7 mouse cellular contexts compared by ENCODE assay signal in the genomic region with DNA sequence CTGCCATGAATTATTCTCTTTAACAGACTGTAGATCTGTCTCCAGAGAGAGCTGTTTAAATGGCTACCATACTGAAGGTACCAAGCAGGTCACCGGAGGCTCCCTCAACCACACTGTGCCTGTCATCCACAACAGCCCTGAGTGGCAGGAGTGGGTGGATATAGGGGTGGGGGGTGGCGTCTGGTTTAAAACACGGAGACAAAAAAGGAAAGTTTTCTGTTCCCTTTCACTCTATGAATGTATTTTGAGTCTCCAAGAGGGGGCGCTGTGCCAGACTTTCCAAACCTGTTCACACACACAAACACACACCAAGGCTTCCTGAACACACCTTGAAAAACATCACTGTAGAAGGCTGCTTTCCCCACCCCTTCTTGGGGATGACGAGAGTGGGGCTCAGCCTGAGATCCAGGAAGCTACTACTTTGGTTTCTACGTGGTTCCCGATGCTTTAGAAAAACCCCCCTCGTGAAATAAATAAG. TPM values are rescaled to one million over a fixed set of nuclear protein-coding genes. Genes with fewer than 3 reads are reported as not detected.
DNase-seq lines count a peak whose midpoint lies in the region; ATAC-seq and TF ChIP-seq lines count a peak whose summit lies in the region.

No protein-coding gene starts in this region.

- ATAC-seq in hindbrain, embryonic 15.5 days (ENCODE audit: low FRiP score, low read depth), result no peak
- ATAC-seq in neural tube, embryonic 12.5 days (ENCODE audit: low FRiP score, low read depth), result peak; percentile 48

- no peaks in the 10 kb centered on the region for H3K4me1 ChIP-seq in MEL (ENCODE audit: control insufficient read depth in 1 of 2, insufficient read depth in 2 of 2, low read length in 2 of 2)
- peaks cover 9% of the 10 kb centered on the region for H3K4me1 ChIP-seq in hindbrain, embryonic 15.5 days (replicated peaks)
- peaks cover 7% of the 10 kb centered on the region for H3K4me1 ChIP-seq in neural tube, embryonic 12.5 days

- no peak overlapping the region for H3K9ac ChIP-seq in MEL (ENCODE audit: control insufficient read depth, low read depth, low read length, poor library complexity, severe bottlenecking)
- H3K9ac ChIP-seq in hindbrain, embryonic 15.5 days, result 0 out of 2 replicates have a peak overlapping the region, but pooled peaks have one; percentile 31
- no peak overlapping the region for H3K9ac ChIP-seq in neural tube, embryonic 12.5 days

- H3K9me3 ChIP-seq in MEL (replicated peaks; ENCODE audit: insufficient read depth, low read length), result no peaks in the 10 kb centered on the region
- H3K9me3 ChIP-seq in hindbrain, embryonic 15.5 days, result no peaks in the 10 kb centered on the region
- H3K9me3 ChIP-seq in neural tube, embryonic 12.5 days, result no peaks in the 10 kb centered on the region

- no peak for TF ChIP-seq EP300 in MEL (IDR thresholded peaks at IDR 0.05; ENCODE audit: low read depth in 1 of 2, low read length in 2 of 2)

- no peak overlapping the region; the same call in 1 of the 2 replicates for H3K4me2 ChIP-seq in hindbrain, embryonic 15.5 days
- H3K4me2 ChIP-seq in neural tube, embryonic 12.5 days (replicated peaks), result no peak overlapping the region

- H3K27ac ChIP-seq in MEL (ENCODE audit: control insufficient read depth, low read depth, low read length), result no peak overlapping the region
- H3K27ac ChIP-seq in hindbrain, embryonic 15.5 days (replicated peaks), result no peak overlapping the region
- H3K27ac ChIP-seq in neural tube, embryonic 12.5 days, result no peak overlapping the region

- WGBS in hindbrain, embryonic 15.5 days, result 65% methylated on average over 8 of the region's 8 CpGs
- WGBS in neural tube, embryonic 12.5 days, result 71% methylated on average over 8 of the region's 8 CpGs

- H3K27me3 ChIP-seq in MEL (ENCODE audit: control insufficient read depth in 1 of 2, insufficient read depth in 2 of 2, low read length in 2 of 2), result no peaks in the 10 kb centered on the region
- no peaks in the 10 kb centered on the region for H3K27me3 ChIP-seq in hindbrain, embryonic 15.5 days
- no peaks in the 10 kb centered on the region for H3K27me3 ChIP-seq in neural tube, embryonic 12.5 days (replicated peaks)

- TF ChIP-seq CTCF in MEL (IDR thresholded peaks at IDR 0.05 in 2 of 3, conservative IDR thresholded peaks at IDR 0.05 in 1 of 3; ENCODE audit: control insufficient read depth in 1 of 3, insufficient read depth in 1 of 3, low read depth in 2 of 3, low read length in 3 of 3, poor library complexity in 1 of 3, severe bottlenecking in 1 of 3), result peak; percentile 23 to 53 (median 32); a peak in 5 of 6 replicates

- DNase-seq in layer of hippocampus, postnatal 10 days (ENCODE audit: low spot score in 2 of 2), result peak; percentile 50 to 54
- no peak for DNase-seq in layer of hippocampus, postnatal 36 days
- peak; percentile 16 for DNase-seq in MEL (ENCODE audit: low read depth, low spot score)
- peak; percentile 68 to 79 for DNase-seq in cerebellum, postnatal 10 days
- DNase-seq in urinary bladder, postnatal 25 days (ENCODE audit: low spot score), result no peak

- H3K36me3 ChIP-seq in MEL (ENCODE audit: control insufficient read depth in 1 of 2, insufficient read depth in 2 of 2, low read length in 2 of 2), result no peaks in the 10 kb centered on the region
- peaks cover 4% of the 10 kb centered on the region; the same call in 1 of the 2 replicates for H3K36me3 ChIP-seq in hindbrain, embryonic 15.5 days
- H3K36me3 ChIP-seq in neural tube, embryonic 12.5 days, result 0 out of 2 replicates have a peak, but pooled peaks cover 7% of the 10 kb centered on the region

- H3K79me2 ChIP-seq in MEL (ENCODE audit: control insufficient read depth, insufficient read depth, low read length, poor library complexity), result no peaks in the 10 kb centered on the region

- peak; percentile 16 for TF ChIP-seq RAD21 in MEL (IDR thresholded peaks at IDR 0.05; ENCODE audit: low read depth, low read length)

- no peak overlapping the region for H3K4me3 ChIP-seq in MEL (ENCODE audit: control insufficient read depth in 1 of 2, insufficient read depth in 1 of 2, low read depth in 2 of 2, low read length in 2 of 2)
- H3K4me3 ChIP-seq in hindbrain, embryonic 15.5 days, result no peak overlapping the region
- H3K4me3 ChIP-seq in neural tube, embryonic 12.5 days, result no peak overlapping the region

- no peak for TF ChIP-seq POLR2A in MEL (IDR thresholded peaks at IDR 0.05; ENCODE audit: control insufficient read depth in 1 of 2, insufficient read depth in 1 of 2, low read depth in 1 of 2, low read length in 2 of 2, poor library complexity in 1 of 2)

TF ChIP-seq in MEL, 35 proteins besides CTCF, POLR2A, EP300 and RAD21:
- TF ChIP-seq SMC3 (IDR thresholded peaks at IDR 0.05; ENCODE audit: low read depth, low read length), result peak; percentile 41
- no peak for TF ChIP-seq KAT2A (conservative IDR thresholded peaks at IDR 0.05; ENCODE audit: low read depth, low read length)
TF ChIP-seq in MEL: peak in this region for 1.

RNA-seq across cellular contexts. Expression of a gene that starts 43.5 kb away (rescaled TPM):
- 10 to 100 TPM; 68.7 to 73.4 TPM for total RNA-seq in layer of hippocampus, postnatal 10 days (2021)
- 10 to 100 TPM; 74.6 to 75.2 TPM for total RNA-seq in layer of hippocampus, postnatal 36 days (2021)
- total RNA-seq in MEL (2012; rRNA removed), result under 0.01 TPM in 1 of 2 replicates, not detected in the other
- polyA plus RNA-seq in MEL (2012; ENCODE audit: insufficient read depth in 1 of 2, insufficient read length in 2 of 2, low read depth in 1 of 2, low replicate concordance in 2 of 2, missing spikeins in 1 of 2), result under 1 TPM in 1 of 2 experiments, not detected in 1; 0.08 TPM
- polyA plus RNA-seq in hindbrain, embryonic 15.5 days (2015; fragmentation: Nextera tagmentation; extraction: Ambion mirVana), result 7.1 and 7.6 TPM in 2 replicates
- polyA plus RNA-seq in neural tube, embryonic 12.5 days (2016; fragmentation: Nextera tagmentation; extraction: Ambion mirVana), result 3.6 and 3.8 TPM in 2 replicates

Comparison
In these comparisons a context has a peak if more than half of its experiments do, and no peak if none do; other contexts are left out.
1. DNase-seq: peak in layer of hippocampus, postnatal 10 days (2 of 2), MEL (single experiment) and cerebellum, postnatal 10 days (2 of 2); none in layer of hippocampus, postnatal 36 days (0 of 2) and urinary bladder, postnatal 25 days (single experiment).
2. RNA of a gene that starts 43.5 kb away (total RNA-seq): 74.6 to 75.2 TPM in layer of hippocampus, postnatal 36 days and 68.7 to 73.4 TPM in layer of hippocampus, postnatal 10 days; under 0.01 TPM in MEL; every median in the first group is over 10 times any median in the second.